Mouse (Mus musculus): ENCODE measurements around the gene Igfn1. TPM values are rescaled to one million over a fixed set of nuclear protein-coding genes. Genes with fewer than 3 reads are reported as not detected.

Igfn1 gene
- polyA plus RNA-seq, 1 experiment from 2014 or later = not detected

Other genes starting within 250 kb of the Igfn1 start
- 5.7 and 7.1 TPM in 2 replicates for gene Phlda3, start 240.2 kb downstream of the Igfn1 start, polyA plus RNA-seq (2015; fragmentation: Nextera tagmentation; extraction: Ambion mirVana)
- 9.7 and 12.3 TPM in 2 replicates for gene Tnni1, start 226.9 kb downstream of the Igfn1 start, polyA plus RNA-seq (2015; fragmentation: Nextera tagmentation; extraction: Ambion mirVana)
- 0.16 and 0.68 TPM in 2 replicates for gene Lad1, start 187.7 kb downstream of the Igfn1 start, polyA plus RNA-seq (2015; fragmentation: Nextera tagmentation; extraction: Ambion mirVana)
- 4.3 and 19.2 TPM in 2 replicates for gene Tnnt2, start 170.0 kb downstream of the Igfn1 start, polyA plus RNA-seq (2015; fragmentation: Nextera tagmentation; extraction: Ambion mirVana)
- 0.05 TPM in 1 of 2 replicates, not detected in the other for gene Pkp1, start 87.1 kb downstream of the Igfn1 start, polyA plus RNA-seq (2015; fragmentation: Nextera tagmentation; extraction: Ambion mirVana)
- gene Tmem9, start 1.8 kb upstream of the Igfn1 start, polyA plus RNA-seq (2015; fragmentation: Nextera tagmentation; extraction: Ambion mirVana) = 90.9 and 95.3 TPM in 2 replicates
- not detected in 2 replicates for gene Ascl5, start 44.5 kb upstream of the Igfn1 start, polyA plus RNA-seq (2015; fragmentation: Nextera tagmentation; extraction: Ambion mirVana)
- 0.09 and 0.10 TPM in 2 replicates for gene Cacna1s, start 46.4 kb upstream of the Igfn1 start, polyA plus RNA-seq (2015; fragmentation: Nextera tagmentation; extraction: Ambion mirVana)
- gene Kif21b, start 125.0 kb upstream of the Igfn1 start, polyA plus RNA-seq (2015; fragmentation: Nextera tagmentation; extraction: Ambion mirVana) = 1.1 and 1.2 TPM in 2 replicates
- not detected in 2 replicates for gene Mroh3, start 206.5 kb upstream of the Igfn1 start, polyA plus RNA-seq (2015; fragmentation: Nextera tagmentation; extraction: Ambion mirVana)
- 0.22 and 0.39 TPM in 2 replicates for gene Inava, start 227.9 kb upstream of the Igfn1 start, polyA plus RNA-seq (2015; fragmentation: Nextera tagmentation; extraction: Ambion mirVana)